Mouse (Mus musculus): ENCODE measurements around the gene Secisbp2l. TPM values are rescaled to one million over a fixed set of nuclear protein-coding genes. Genes with fewer than 3 reads are reported as not detected.
A peak's percentile ranks its signal among the peaks of the same experiment; 100 is the strongest.

Secisbp2l gene
- total RNA-seq (2014; rRNA removed) (56.8 and 65.6 TPM in 2 replicates), polyA plus RNA-seq (2015; fragmentation: Nextera tagmentation; extraction: Ambion mirVana) (20.9 and 29.8 TPM in 2 replicates)

DNA sequence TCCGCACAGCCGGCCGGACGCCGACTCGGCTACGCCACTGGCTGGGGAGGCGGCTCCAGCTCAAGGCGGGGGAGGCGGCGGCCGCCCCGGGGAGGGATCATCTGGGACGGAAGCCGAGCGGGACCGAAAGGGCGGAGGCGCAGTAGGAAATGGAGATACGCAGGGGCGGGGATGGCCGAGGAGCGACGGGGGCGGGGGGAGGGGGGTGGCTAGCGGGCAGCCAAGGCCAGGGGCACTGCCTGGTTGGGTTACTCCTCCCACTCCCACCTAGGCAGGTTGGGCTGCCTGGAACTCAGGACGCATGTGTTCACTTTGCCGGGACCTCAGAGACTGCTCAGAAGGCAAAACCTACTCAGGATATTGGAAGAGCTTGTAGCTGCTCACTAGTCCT, at the start of gene Secisbp2l:
TSS of gene Secisbp2l (minus strand) at position 152 of the 391 bp plus-strand sequence.
- no peak for TF ChIP-seq CTCF (IDR thresholded peaks at IDR 0.05; ENCODE audit: low read depth)
- Histone ChIP-seq H3K9ac (peak within 1 kb of the TSS; percentile 84), H3K4me1 (ENCODE audit: insufficient read depth) (peaks cover 18% of the 10 kb centered on the region), H3K4me3 (ENCODE audit: low read depth, low read length) (peak within 1 kb of the TSS; percentile 90), H3K36me3 (ENCODE audit: insufficient read depth) (0 out of 2 replicates have a peak, but pooled peaks cover 3% of the 10 kb centered on the region), H3K27me3 (ENCODE audit: insufficient read depth, low read length) (no peaks in the 10 kb centered on the region), H3K4me2 (ENCODE audit: low read depth) (peak within 1 kb of the TSS; percentile 67), H3K9me3 (ENCODE audit: low read length) (no peaks in the 10 kb centered on the region), H3K27ac (ENCODE audit: low read depth, low read length) (peak within 1 kb of the TSS; percentile 81)
- 1% methylated on average over 28 of the region's 28 CpGs for WGBS
- ATAC-seq = peak; percentile 97
- peak; percentile 89 for DNase-seq

DNA sequence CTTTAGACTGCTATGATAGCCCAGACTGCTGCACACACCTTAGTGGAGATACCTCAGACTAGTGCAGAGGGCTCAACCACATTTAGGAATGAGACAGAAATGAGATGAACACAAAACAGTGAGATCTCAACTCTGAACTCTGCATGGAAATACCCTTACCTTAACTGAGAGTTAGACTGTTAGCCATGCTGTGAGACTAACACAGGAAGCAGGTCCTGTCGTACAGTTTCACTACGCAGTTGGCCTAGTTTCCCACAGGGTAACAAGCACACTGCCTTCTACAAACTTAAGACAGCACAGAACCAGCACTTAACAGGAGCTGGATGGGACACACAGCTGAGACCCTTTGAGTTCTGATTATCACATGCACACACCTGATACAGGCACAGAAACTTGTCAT, 47.3 kb upstream of the Secisbp2l start:
- WGBS = 91% methylated on average over 2 of the region's 2 CpGs
- Histone ChIP-seq H3K4me2 (ENCODE audit: low read depth) (no peak overlapping the region), H3K9me3 (ENCODE audit: low read length) (no peaks in the 10 kb centered on the region), H3K36me3 (ENCODE audit: insufficient read depth) (peaks cover 33% of the 10 kb centered on the region), H3K27ac (ENCODE audit: low read depth, low read length) (no peak overlapping the region), H3K4me3 (ENCODE audit: low read depth, low read length) (no peak overlapping the region), H3K9ac (no peak overlapping the region), H3K4me1 (ENCODE audit: insufficient read depth) (no peaks in the 10 kb centered on the region), H3K27me3 (ENCODE audit: insufficient read depth, low read length) (no peaks in the 10 kb centered on the region)
- TF ChIP-seq CTCF (IDR thresholded peaks at IDR 0.05; ENCODE audit: low read depth) = no peak
- ATAC-seq (no peak; the same call in 1 of the 2 replicates), DNase-seq (no peak)

DNA sequence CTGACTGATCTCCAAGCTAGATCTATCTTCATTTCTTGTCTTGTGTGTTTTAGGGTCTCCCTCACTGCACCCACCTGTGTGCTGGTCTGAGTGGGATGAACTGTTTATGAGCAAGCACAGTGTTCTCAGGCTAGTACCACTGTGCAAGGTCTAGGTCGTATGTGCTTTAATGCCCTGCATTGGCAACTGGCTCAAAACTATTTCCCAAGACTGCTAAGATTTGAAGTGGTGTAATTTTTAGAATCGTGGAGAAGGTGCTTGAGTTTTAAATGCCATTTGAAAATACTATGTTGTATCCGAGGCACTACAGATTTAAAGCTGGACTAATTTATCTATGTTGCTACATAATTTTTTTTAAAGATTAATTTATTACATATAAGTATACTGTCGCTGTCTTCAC, 45.2 kb upstream of the Secisbp2l start:
- no peak for DNase-seq
- no peak for TF ChIP-seq CTCF (IDR thresholded peaks at IDR 0.05; ENCODE audit: low read depth)
- Histone ChIP-seq H3K4me1 (ENCODE audit: insufficient read depth) (no peaks in the 10 kb centered on the region), H3K36me3 (ENCODE audit: insufficient read depth) (peaks cover 17% of the 10 kb centered on the region; the same call in 1 of the 2 replicates), H3K27ac (ENCODE audit: low read depth, low read length) (no peak overlapping the region), H3K4me3 (ENCODE audit: low read depth, low read length) (no peak overlapping the region), H3K27me3 (ENCODE audit: insufficient read depth, low read length) (no peaks in the 10 kb centered on the region), H3K4me2 (ENCODE audit: low read depth) (no peak overlapping the region), H3K9me3 (ENCODE audit: low read length) (no peaks in the 10 kb centered on the region), H3K9ac (no peak overlapping the region)
- no peak for ATAC-seq
- WGBS = 87% methylated on average over 4 of the region's 4 CpGs

DNA sequence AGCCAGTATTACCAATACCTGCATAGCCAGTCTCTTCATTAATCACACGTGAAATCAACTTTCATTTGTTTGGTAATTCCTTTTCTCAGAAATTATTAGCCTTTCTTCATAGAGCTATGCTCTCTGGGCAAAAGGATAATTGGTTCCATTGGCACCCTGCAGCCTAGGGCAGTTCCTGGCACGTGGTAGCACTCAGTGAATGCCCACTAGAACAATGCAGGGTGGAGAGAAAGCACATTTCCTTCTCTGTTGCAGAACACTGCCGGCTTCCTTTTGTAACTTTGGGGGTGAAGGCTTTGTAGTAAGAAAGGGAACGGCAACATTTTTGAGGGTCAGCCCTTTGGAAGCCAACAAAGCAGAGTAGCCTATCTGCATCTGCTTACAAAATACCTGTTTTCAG, 43.5 kb upstream of the Secisbp2l start:
- Histone ChIP-seq H3K27ac (ENCODE audit: low read depth, low read length) (no peak overlapping the region), H3K9ac (no peak overlapping the region), H3K4me3 (ENCODE audit: low read depth, low read length) (no peak overlapping the region), H3K4me2 (ENCODE audit: low read depth) (no peak overlapping the region), H3K27me3 (ENCODE audit: insufficient read depth, low read length) (no peaks in the 10 kb centered on the region), H3K9me3 (ENCODE audit: low read length) (no peaks in the 10 kb centered on the region), H3K36me3 (ENCODE audit: insufficient read depth) (peaks cover 6% of the 10 kb centered on the region; the same call in 1 of the 2 replicates), H3K4me1 (ENCODE audit: insufficient read depth) (no peaks in the 10 kb centered on the region)
- ATAC-seq (no peak), DNase-seq (no peak)
- TF ChIP-seq CTCF (IDR thresholded peaks at IDR 0.05; ENCODE audit: low read depth) = no peak
- 26% methylated on average over 4 of the region's 4 CpGs for WGBS

DNA sequence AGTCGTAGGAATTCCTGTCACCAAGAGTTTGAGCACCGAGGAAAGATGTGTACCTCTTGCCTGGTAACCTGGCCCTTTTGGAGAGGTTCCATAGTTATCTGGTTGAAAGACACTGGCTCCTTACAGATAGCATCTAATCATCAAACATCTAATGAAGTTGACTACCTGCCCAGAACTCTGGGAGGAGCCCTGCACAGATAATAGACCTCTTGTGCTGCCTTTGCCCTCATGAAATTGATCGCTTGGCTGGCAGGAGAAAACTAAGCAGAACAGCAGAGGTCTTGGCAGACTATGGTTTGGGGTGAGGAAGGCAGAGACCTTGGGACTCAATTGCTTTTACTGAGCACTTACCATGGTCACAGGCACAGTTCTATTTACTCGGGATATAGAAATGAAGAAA, 37.7 kb upstream of the Secisbp2l start:
- DNase-seq = no peak
- Histone ChIP-seq H3K4me2 (ENCODE audit: low read depth) (no peak overlapping the region), H3K4me1 (ENCODE audit: insufficient read depth) (no peaks in the 10 kb centered on the region), H3K27ac (ENCODE audit: low read depth, low read length) (no peak overlapping the region), H3K36me3 (ENCODE audit: insufficient read depth) (no peaks in the 10 kb centered on the region), H3K27me3 (ENCODE audit: insufficient read depth, low read length) (no peaks in the 10 kb centered on the region), H3K9ac (no peak overlapping the region), H3K9me3 (ENCODE audit: low read length) (no peaks in the 10 kb centered on the region), H3K4me3 (ENCODE audit: low read depth, low read length) (no peak overlapping the region)
- no peak for ATAC-seq
- 86% methylated on average over 4 of the region's 4 CpGs for WGBS
- TF ChIP-seq CTCF (IDR thresholded peaks at IDR 0.05; ENCODE audit: low read depth) = no peak

DNA sequence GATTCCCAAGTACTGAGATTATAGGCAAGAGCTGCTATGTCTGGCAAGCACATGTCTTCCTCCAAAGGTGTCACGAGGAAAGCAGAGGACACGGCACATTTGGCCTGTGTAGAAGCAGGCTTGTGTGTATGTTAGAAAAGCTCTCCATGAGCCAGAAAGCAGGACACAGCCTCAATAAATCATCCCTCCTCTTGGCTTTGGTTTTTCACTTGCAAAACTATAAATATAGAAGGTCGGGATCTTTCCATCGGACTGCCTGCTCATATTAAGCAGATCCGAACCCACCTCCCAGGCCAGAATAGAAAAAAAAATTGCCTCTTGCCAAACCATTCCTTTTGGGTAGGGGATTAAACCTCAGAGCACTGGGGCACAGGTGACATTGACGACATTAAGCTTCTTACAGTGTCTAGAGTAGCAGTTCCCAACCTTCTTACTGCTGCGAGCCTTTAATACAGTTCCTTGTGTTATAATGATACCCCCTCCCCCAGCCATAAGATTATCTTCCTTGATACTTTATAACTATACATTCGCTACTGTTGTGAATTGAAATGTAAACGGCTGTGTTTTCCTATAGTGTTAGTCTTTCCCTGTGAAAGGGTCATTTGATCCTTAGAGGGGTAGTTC, 31.4 kb upstream of the Secisbp2l start:
- DNase-seq (no peak), ATAC-seq (no peak)
- WGBS = 77% methylated on average over 9 of the region's 9 CpGs
- Histone ChIP-seq H3K9ac (no peak overlapping the region), H3K4me1 (ENCODE audit: insufficient read depth) (no peaks in the 10 kb centered on the region), H3K27me3 (ENCODE audit: insufficient read depth, low read length) (no peaks in the 10 kb centered on the region), H3K36me3 (ENCODE audit: insufficient read depth) (no peaks in the 10 kb centered on the region), H3K9me3 (ENCODE audit: low read length) (no peaks in the 10 kb centered on the region), H3K27ac (ENCODE audit: low read depth, low read length) (no peak overlapping the region), H3K4me3 (ENCODE audit: low read depth, low read length) (no peak overlapping the region), H3K4me2 (ENCODE audit: low read depth) (no peak overlapping the region)
- TF ChIP-seq CTCF (IDR thresholded peaks at IDR 0.05; ENCODE audit: low read depth) = no peak

DNA sequence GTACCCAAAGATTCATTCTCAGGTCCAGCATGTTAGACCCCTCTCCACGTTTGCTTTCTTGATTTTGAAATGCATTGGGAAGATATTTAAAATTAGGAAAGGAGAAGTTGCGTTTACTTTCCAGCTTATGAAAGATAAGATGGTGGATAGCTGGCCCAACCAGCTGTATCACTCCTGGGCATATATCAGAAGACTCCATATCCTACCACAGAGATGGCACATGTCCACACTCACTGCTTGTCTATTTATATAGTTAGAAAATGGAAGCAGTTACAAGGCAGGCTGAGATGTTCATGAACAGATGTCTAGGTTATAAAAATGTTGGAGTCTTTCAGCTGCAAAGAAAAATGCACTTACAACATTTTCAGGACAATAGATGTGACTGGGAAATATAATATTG, 28.7 kb upstream of the Secisbp2l start:
- Histone ChIP-seq H3K9ac (no peak overlapping the region), H3K27me3 (ENCODE audit: insufficient read depth, low read length) (no peaks in the 10 kb centered on the region), H3K27ac (ENCODE audit: low read depth, low read length) (no peak overlapping the region), H3K4me3 (ENCODE audit: low read depth, low read length) (no peak overlapping the region), H3K4me2 (ENCODE audit: low read depth) (no peak overlapping the region), H3K36me3 (ENCODE audit: insufficient read depth) (no peaks in the 10 kb centered on the region), H3K9me3 (ENCODE audit: low read length) (no peaks in the 10 kb centered on the region), H3K4me1 (ENCODE audit: insufficient read depth) (no peaks in the 10 kb centered on the region)
- WGBS = 89% methylated on average over 2 of the region's 2 CpGs
- TF ChIP-seq CTCF (IDR thresholded peaks at IDR 0.05; ENCODE audit: low read depth) = no peak
- ATAC-seq (no peak), DNase-seq (no peak)
